Mouse (Mus musculus): ENCODE measurements around the gene Ifit1bl1. TPM values are rescaled to one million over a fixed set of nuclear protein-coding genes. Genes with fewer than 3 reads are reported as not detected.
A peak's percentile ranks its signal among the peaks of the same experiment; 100 is the strongest.
"Not testable (repeated sequence)": the region's sequence is repeated elsewhere in the genome, so short reads cannot be mapped to it uniquely, and the experiment has no call there.

Ifit1bl1 gene
- polyA plus RNA-seq (2014; fragmentation: Nextera tagmentation; extraction: Ambion mirVana) = 0.25 and 0.42 TPM in 2 replicates

DNA sequence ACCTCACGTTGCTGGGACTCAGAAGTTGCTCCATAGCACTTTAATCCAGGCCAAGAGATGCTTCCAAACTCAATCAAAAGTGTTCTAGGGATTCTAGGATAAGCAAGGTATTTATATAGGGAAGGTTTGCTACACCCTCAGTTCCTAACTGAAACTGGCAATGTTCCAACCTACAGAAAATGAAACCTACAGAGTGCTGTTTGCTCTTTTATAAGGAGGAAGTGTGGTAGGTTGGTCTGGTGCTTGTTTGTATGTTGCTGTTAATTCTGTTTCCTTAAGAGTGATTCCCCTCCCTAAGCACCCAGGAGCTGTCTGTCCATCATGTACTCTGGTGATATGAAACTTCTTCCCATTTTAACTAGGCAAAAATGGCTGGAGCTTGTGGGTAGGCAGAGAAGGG is at the start of gene Ifit1bl1:
Ifit1bl1 (minus strand) TSS at position 69 of the 400 bp plus-strand sequence.
- not testable (repeated sequence) for H3K4me3 ChIP-seq (ENCODE audit: low read depth, low read length); H3K9ac ChIP-seq (ENCODE audit: low read depth, low read length); H3K27ac ChIP-seq (ENCODE audit: low read depth, low read length); H3K9me3 ChIP-seq (ENCODE audit: control insufficient read depth, low read length); DNase-seq (ENCODE audit: low spot score); H3K27me3 ChIP-seq (ENCODE audit: control insufficient read depth, insufficient read depth, low read length); ATAC-seq (ENCODE audit: low FRiP score); H3K36me3 ChIP-seq (ENCODE audit: control insufficient read depth, insufficient read depth, low read length); H3K4me1 ChIP-seq (replicated peaks; ENCODE audit: control insufficient read depth, insufficient read depth, low read length); H3K4me2 ChIP-seq (replicated peaks; ENCODE audit: low read depth, low read length)
- WGBS = 51% methylated on average over 1 of the region's 1 CpGs

DNA sequence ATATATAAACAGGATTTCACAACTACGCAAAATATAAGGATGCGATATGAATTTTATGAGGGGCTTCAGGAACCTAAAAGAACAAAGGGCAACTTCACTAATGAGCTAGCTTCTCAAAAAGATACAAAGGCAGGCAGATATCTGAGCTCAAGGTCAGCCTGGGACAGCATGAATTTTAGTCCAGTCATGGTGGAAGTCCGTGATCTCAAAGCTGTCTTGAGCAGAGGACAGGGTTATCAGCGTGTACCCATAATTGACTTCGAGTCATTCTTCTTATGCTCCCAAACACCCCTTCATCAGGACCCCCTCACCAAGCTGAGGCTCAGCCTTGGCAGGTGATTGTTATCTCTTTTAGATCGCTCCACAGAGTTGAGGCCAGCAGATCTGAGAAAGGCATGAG is 49.2 kb upstream of the Ifit1bl1 start:
- Histone ChIP-seq H3K4me3 (ENCODE audit: low read depth, low read length) (no peak overlapping the region), H3K4me2 (replicated peaks; ENCODE audit: low read depth, low read length) (no peak overlapping the region), H3K36me3 (ENCODE audit: control insufficient read depth, insufficient read depth, low read length) (no peaks in the 10 kb centered on the region), H3K9me3 (ENCODE audit: control insufficient read depth, low read length) (no peaks in the 10 kb centered on the region), H3K4me1 (replicated peaks; ENCODE audit: control insufficient read depth, insufficient read depth, low read length) (no peaks in the 10 kb centered on the region), H3K27me3 (ENCODE audit: control insufficient read depth, insufficient read depth, low read length) (no peaks in the 10 kb centered on the region), H3K27ac (ENCODE audit: low read depth, low read length) (no peak overlapping the region), H3K9ac (ENCODE audit: low read depth, low read length) (no peak overlapping the region)
- DNase-seq (ENCODE audit: low spot score) (no peak), ATAC-seq (ENCODE audit: low FRiP score) (no peak)
- 93% methylated on average over 6 of the region's 6 CpGs for WGBS

DNA sequence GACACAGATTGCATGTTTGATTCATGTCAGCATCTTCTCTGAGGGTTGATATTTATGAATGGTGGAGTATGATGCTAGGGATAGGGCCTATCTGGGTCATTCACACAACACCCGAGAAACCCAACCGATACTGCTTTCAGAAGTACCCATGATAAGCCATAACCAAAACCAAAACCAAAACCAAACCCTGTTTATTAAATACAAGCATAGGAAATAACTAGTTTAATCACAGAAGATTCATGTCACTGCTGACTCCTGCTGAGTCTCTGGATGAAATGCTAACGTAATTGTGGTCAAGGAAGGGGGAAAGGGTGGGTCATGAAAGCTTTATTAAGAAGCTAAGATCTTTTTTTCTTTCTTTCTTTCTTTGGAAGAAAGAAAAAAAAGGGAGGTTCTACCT is 48.5 kb upstream of the Ifit1bl1 start:
- WGBS = 90% methylated on average over 3 of the region's 3 CpGs
- ATAC-seq (ENCODE audit: low FRiP score) (no peak), DNase-seq (ENCODE audit: low spot score) (no peak)
- no peaks in the 10 kb centered on the region for H3K27me3 ChIP-seq (ENCODE audit: control insufficient read depth, insufficient read depth, low read length)
- H3K36me3 ChIP-seq (ENCODE audit: control insufficient read depth, insufficient read depth, low read length) = no peaks in the 10 kb centered on the region
- H3K9ac ChIP-seq (ENCODE audit: low read depth, low read length) = no peak overlapping the region
- H3K27ac ChIP-seq (ENCODE audit: low read depth, low read length) = no peak overlapping the region
- H3K4me2 ChIP-seq (replicated peaks; ENCODE audit: low read depth, low read length) = no peak overlapping the region
- no peaks in the 10 kb centered on the region for H3K9me3 ChIP-seq (ENCODE audit: control insufficient read depth, low read length)
- no peaks in the 10 kb centered on the region for H3K4me1 ChIP-seq (replicated peaks; ENCODE audit: control insufficient read depth, insufficient read depth, low read length)
- no peak overlapping the region for H3K4me3 ChIP-seq (ENCODE audit: low read depth, low read length)

DNA sequence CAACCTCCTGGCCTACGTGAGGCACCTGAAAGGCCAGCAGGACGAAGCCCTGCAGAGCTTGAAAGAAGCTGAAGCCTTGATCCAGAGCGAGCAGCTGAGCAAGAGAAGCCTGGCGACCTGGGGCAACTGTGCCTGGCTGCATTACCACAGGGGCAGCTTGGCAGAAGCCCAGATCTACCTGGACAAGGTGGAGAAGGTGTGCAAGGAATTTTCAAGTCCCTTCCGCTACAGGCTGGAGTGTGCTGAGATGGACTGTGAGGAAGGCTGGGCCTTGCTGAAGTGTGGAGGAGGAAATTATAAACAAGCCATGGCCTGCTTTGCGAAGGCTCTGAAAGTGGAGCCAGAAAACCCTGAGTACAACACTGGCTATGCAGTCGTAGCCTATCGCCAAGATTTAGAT is 45.9 kb upstream of the Ifit1bl1 start:
- H3K9ac ChIP-seq (ENCODE audit: low read depth, low read length); ATAC-seq (ENCODE audit: low FRiP score); DNase-seq (ENCODE audit: low spot score); H3K27ac ChIP-seq (ENCODE audit: low read depth, low read length); H3K4me3 ChIP-seq (ENCODE audit: low read depth, low read length); H3K4me2 ChIP-seq (replicated peaks; ENCODE audit: low read depth, low read length); H3K9me3 ChIP-seq (ENCODE audit: control insufficient read depth, low read length); H3K4me1 ChIP-seq (replicated peaks; ENCODE audit: control insufficient read depth, insufficient read depth, low read length); H3K36me3 ChIP-seq (ENCODE audit: control insufficient read depth, insufficient read depth, low read length); H3K27me3 ChIP-seq (ENCODE audit: control insufficient read depth, insufficient read depth, low read length): not testable (repeated sequence)
- WGBS = 92% methylated on average over 7 of the region's 8 CpGs

DNA sequence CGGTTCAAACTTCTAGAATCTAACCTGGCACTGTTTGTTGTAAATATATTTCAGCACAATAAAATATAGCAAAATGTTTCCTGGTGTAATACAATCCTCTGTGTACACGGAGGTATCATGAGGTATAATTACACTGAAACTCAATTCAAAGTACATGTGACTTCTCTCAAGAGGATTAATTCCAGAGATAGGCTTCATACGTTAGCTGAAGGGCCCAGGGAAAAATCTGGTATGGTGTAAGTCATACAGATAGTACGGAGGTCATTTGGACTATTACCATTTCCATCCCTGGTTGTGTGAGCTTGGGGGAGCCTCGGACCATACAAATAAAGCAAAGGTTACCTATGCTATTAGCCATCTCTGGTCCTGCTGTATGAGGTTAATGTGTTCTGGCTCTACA is 40.9 kb upstream of the Ifit1bl1 start:
- DNase-seq (ENCODE audit: low spot score) = no peak
- 89% methylated on average over 5 of the region's 5 CpGs for WGBS
- no peak for ATAC-seq (ENCODE audit: low FRiP score)
- H3K4me3 ChIP-seq (ENCODE audit: low read depth, low read length) = no peak overlapping the region
- H3K4me1 ChIP-seq (replicated peaks; ENCODE audit: control insufficient read depth, insufficient read depth, low read length) = no peaks in the 10 kb centered on the region
- no peak overlapping the region for H3K9ac ChIP-seq (ENCODE audit: low read depth, low read length)
- H3K4me2 ChIP-seq (replicated peaks; ENCODE audit: low read depth, low read length) = no peak overlapping the region
- no peaks in the 10 kb centered on the region for H3K27me3 ChIP-seq (ENCODE audit: control insufficient read depth, insufficient read depth, low read length)
- no peaks in the 10 kb centered on the region for H3K36me3 ChIP-seq (ENCODE audit: control insufficient read depth, insufficient read depth, low read length)
- no peaks in the 10 kb centered on the region for H3K9me3 ChIP-seq (ENCODE audit: control insufficient read depth, low read length)
- no peak overlapping the region for H3K27ac ChIP-seq (ENCODE audit: low read depth, low read length)

DNA sequence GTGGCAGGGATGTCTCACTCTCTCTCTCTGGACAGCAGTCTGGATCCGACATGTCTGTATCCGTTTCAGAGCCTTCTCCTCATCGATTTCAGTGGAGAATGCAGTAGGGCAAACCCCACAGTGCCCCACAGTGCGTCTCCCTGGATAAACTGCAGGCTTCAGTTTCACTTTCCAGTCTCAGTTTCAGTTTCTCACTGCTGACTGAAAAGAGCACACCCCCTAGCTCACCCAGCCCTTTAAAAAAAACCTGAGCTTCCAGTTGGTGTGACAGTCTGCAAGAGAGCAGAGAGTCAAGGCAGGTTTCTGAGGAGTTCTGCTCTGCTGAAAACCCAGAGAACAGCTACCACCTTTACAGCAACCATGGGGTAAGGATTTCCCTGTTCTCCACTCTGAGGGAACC is 38.9 kb upstream of the Ifit1bl1 start, which contains the start of the genes Ifit1bl2 and Ifit1:
Ifit1bl2 (minus strand) TSS at position 121 of the 400 bp plus-strand sequence.
Ifit1 (plus strand) TSS at position 249 of the 400 bp plus-strand sequence.
- Histone ChIP-seq H3K27me3 (ENCODE audit: control insufficient read depth, insufficient read depth, low read length) (no peaks in the 10 kb centered on the region), H3K36me3 (ENCODE audit: control insufficient read depth, insufficient read depth, low read length) (no peaks in the 10 kb centered on the region), H3K9ac (ENCODE audit: low read depth, low read length) (no peak within 1 kb of the TSS), H3K4me1 (replicated peaks; ENCODE audit: control insufficient read depth, insufficient read depth, low read length) (no peaks in the 10 kb centered on the region), H3K4me2 (replicated peaks; ENCODE audit: low read depth, low read length) (no peak within 1 kb of the TSS), H3K27ac (ENCODE audit: low read depth, low read length) (no peak within 1 kb of the TSS), H3K9me3 (ENCODE audit: control insufficient read depth, low read length) (no peaks in the 10 kb centered on the region), H3K4me3 (ENCODE audit: low read depth, low read length) (no peak within 1 kb of the TSS)
- DNase-seq (ENCODE audit: low spot score) (no peak), ATAC-seq (ENCODE audit: low FRiP score) (no peak)
- WGBS = 51% methylated on average over 4 of the region's 4 CpGs

DNA sequence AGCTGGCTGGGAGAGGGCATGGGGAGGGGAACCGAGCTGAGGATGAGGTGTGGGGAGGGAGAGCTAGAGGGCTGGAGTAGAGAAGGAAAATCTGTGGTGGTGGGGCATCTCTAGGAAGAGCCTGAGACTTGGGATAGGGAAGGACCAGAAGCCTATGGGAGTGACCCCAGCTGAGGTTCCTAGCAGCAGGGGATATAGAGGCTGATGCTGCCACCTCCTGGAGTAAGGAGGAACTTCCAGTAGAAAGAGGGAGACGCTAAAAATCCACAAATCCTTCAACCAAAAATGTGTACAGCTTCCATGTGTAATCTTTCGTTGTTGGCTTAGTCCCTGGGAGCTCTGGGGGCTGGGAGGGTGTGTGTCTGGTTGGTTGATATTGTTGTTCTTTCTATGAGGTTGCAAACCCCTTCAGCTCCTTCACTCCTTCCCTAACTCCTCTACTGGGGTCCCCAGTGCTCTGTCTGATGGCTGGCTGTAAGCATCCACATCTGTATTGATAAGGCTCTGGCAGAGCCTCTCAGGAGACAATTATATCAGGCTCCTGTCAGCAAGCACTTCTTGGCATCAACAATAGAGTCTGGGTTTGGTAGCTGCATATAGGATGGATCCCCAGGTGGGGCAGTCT is 35.3 kb upstream of the Ifit1bl1 start:
- H3K4me3 ChIP-seq (ENCODE audit: low read depth, low read length) = no peak overlapping the region
- DNase-seq (ENCODE audit: low spot score) (peak; percentile 64), ATAC-seq (ENCODE audit: low FRiP score) (peak; percentile 71)
- WGBS = 14% methylated on average over 3 of the region's 3 CpGs
- H3K36me3 ChIP-seq (ENCODE audit: control insufficient read depth, insufficient read depth, low read length) = no peaks in the 10 kb centered on the region
- no peaks in the 10 kb centered on the region for H3K9me3 ChIP-seq (ENCODE audit: control insufficient read depth, low read length)
- H3K4me2 ChIP-seq (replicated peaks; ENCODE audit: low read depth, low read length) = no peak overlapping the region
- no peaks in the 10 kb centered on the region for H3K27me3 ChIP-seq (ENCODE audit: control insufficient read depth, insufficient read depth, low read length)
- H3K4me1 ChIP-seq (replicated peaks; ENCODE audit: control insufficient read depth, insufficient read depth, low read length) = no peaks in the 10 kb centered on the region
- H3K27ac ChIP-seq (ENCODE audit: low read depth, low read length) = no peak overlapping the region
- H3K9ac ChIP-seq (ENCODE audit: low read depth, low read length) = no peak overlapping the region

DNA sequence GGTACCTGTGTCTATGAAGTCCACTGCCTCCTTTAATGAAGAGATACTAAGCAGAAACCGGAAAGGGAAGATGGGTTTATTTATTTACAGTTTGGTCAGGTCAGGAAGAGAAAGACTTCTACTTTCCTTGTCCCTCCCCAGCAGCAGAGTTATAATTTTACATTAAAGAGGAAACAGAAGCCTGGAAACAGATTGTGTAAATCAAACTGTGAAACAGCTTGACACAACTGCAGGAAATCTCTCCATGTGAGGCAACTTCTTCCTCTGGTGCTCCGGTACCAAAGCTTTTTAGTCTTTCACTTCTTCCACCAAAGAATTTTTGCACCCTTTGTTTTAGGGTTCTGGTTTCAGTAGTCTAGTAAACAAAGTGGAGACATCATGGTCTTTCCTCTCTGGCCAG is 31.7 kb upstream of the Ifit1bl1 start:
- Histone ChIP-seq H3K4me2 (replicated peaks; ENCODE audit: low read depth, low read length) (no peak overlapping the region), H3K36me3 (ENCODE audit: control insufficient read depth, insufficient read depth, low read length) (no peaks in the 10 kb centered on the region), H3K9me3 (ENCODE audit: control insufficient read depth, low read length) (no peaks in the 10 kb centered on the region), H3K4me1 (replicated peaks; ENCODE audit: control insufficient read depth, insufficient read depth, low read length) (no peaks in the 10 kb centered on the region), H3K27ac (ENCODE audit: low read depth, low read length) (no peak overlapping the region), H3K9ac (ENCODE audit: low read depth, low read length) (no peak overlapping the region), H3K27me3 (ENCODE audit: control insufficient read depth, insufficient read depth, low read length) (no peaks in the 10 kb centered on the region), H3K4me3 (ENCODE audit: low read depth, low read length) (no peak overlapping the region)
- no peak for DNase-seq (ENCODE audit: low spot score)
- no peak for ATAC-seq (ENCODE audit: low FRiP score)
- WGBS = 84% methylated on average over 2 of the region's 2 CpGs

DNA sequence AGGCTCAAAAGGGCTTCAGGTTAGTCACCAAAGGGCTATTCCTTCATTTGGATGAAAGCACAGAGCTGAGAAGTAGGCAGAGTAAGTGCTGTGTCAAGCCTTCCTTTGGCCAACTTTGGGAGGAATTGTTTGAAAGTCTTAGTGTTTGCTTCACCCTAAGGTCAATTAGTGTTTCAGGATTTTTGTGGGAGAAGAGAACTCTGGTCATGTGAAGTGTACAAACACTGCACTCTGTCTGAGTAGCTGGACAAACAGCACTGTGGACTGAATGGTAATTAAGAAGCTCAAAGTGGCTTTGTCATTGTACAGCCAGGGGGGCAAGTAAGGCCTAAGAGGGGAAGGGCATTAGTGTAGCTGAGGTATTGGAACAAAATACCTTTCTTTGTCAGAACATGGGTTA is 29.7 kb upstream of the Ifit1bl1 start:
- H3K27ac ChIP-seq (ENCODE audit: low read depth, low read length) = no peak overlapping the region
- no peaks in the 10 kb centered on the region for H3K27me3 ChIP-seq (ENCODE audit: control insufficient read depth, insufficient read depth, low read length)
- H3K4me2 ChIP-seq (replicated peaks; ENCODE audit: low read depth, low read length) = no peak overlapping the region
- H3K9me3 ChIP-seq (ENCODE audit: control insufficient read depth, low read length) = no peaks in the 10 kb centered on the region
- no peaks in the 10 kb centered on the region for H3K36me3 ChIP-seq (ENCODE audit: control insufficient read depth, insufficient read depth, low read length)
- H3K4me1 ChIP-seq (replicated peaks; ENCODE audit: control insufficient read depth, insufficient read depth, low read length) = no peaks in the 10 kb centered on the region
- DNase-seq (ENCODE audit: low spot score) = no peak
- no peak overlapping the region for H3K9ac ChIP-seq (ENCODE audit: low read depth, low read length)
- no peak for ATAC-seq (ENCODE audit: low FRiP score)
- no peak overlapping the region for H3K4me3 ChIP-seq (ENCODE audit: low read depth, low read length)

All from hindbrain, embryonic 11.5 days (tissue).